Mouse (Mus musculus): ENCODE data around the gene Alox12b. TPM values are rescaled to one million over a fixed set of nuclear protein-coding genes. Genes with fewer than 3 reads are reported as not detected.

The Alox12b gene
- polyA plus RNA-seq, 1 experiment from 2014 or later, result 0.13 TPM

- H3K27me3 ChIP-seq (replicated peaks; ENCODE audit: control insufficient read depth, insufficient read depth, low read length), result no peaks in the 10 kb centered on the region
- H3K9ac ChIP-seq (ENCODE audit: low read depth, low read length), result no peak overlapping the region
- H3K9me3 ChIP-seq (ENCODE audit: control insufficient read depth), result no peaks in the 10 kb centered on the region
- H3K27ac ChIP-seq (ENCODE audit: low read depth, low read length), result no peak overlapping the region
- WGBS, result 80% methylated on average over 3 of the region's 3 CpGs
- H3K4me1 ChIP-seq (replicated peaks; ENCODE audit: control insufficient read depth, insufficient read depth, low read length), result no peaks in the 10 kb centered on the region
- no peak for TF ChIP-seq CTCF (IDR thresholded peaks at IDR 0.05; ENCODE audit: low read depth)
- H3K4me2 ChIP-seq (replicated peaks; ENCODE audit: low read depth), result no peak overlapping the region
- H3K4me3 ChIP-seq (ENCODE audit: low read depth, low read length), result no peak overlapping the region
- no peak for ATAC-seq
- no peaks in the 10 kb centered on the region for H3K36me3 ChIP-seq (ENCODE audit: control insufficient read depth, insufficient read depth)
Measured at GRCm38 (mm10) chr11:69178525-69178924, 21.7 kb downstream of the Alox12b start.

GRCm38 (mm10) chr11:69179512-69179911 lies 22.7 kb downstream of the Alox12b start:
- Histone ChIP-seq H3K27ac (ENCODE audit: low read depth, low read length) (no peak overlapping the region), H3K4me1 (replicated peaks; ENCODE audit: control insufficient read depth, insufficient read depth, low read length) (no peaks in the 10 kb centered on the region), H3K9ac (ENCODE audit: low read depth, low read length) (no peak overlapping the region), H3K4me3 (ENCODE audit: low read depth, low read length) (no peak overlapping the region), H3K4me2 (replicated peaks; ENCODE audit: low read depth) (no peak overlapping the region), H3K27me3 (replicated peaks; ENCODE audit: control insufficient read depth, insufficient read depth, low read length) (no peaks in the 10 kb centered on the region), H3K36me3 (ENCODE audit: control insufficient read depth, insufficient read depth) (no peaks in the 10 kb centered on the region), H3K9me3 (ENCODE audit: control insufficient read depth) (no peaks in the 10 kb centered on the region)
- no peak for TF ChIP-seq CTCF (IDR thresholded peaks at IDR 0.05; ENCODE audit: low read depth)
- no peak for ATAC-seq
- WGBS, result 56% methylated on average over 3 of the region's 3 CpGs

- H3K9me3 ChIP-seq (ENCODE audit: control insufficient read depth), result no peaks in the 10 kb centered on the region
- WGBS, result 77% methylated on average over 4 of the region's 4 CpGs
- H3K27me3 ChIP-seq (replicated peaks; ENCODE audit: control insufficient read depth, insufficient read depth, low read length), result no peaks in the 10 kb centered on the region
- no peak overlapping the region for H3K4me3 ChIP-seq (ENCODE audit: low read depth, low read length)
- ATAC-seq, result no peak
- H3K27ac ChIP-seq (ENCODE audit: low read depth, low read length), result no peak overlapping the region
- H3K4me1 ChIP-seq (replicated peaks; ENCODE audit: control insufficient read depth, insufficient read depth, low read length), result no peaks in the 10 kb centered on the region
- H3K4me2 ChIP-seq (replicated peaks; ENCODE audit: low read depth), result no peak overlapping the region
- TF ChIP-seq CTCF (IDR thresholded peaks at IDR 0.05; ENCODE audit: low read depth), result 0 out of 2 replicates have a peak, but pooled peaks have one; percentile 13
- no peak overlapping the region for H3K9ac ChIP-seq (ENCODE audit: low read depth, low read length)
- H3K36me3 ChIP-seq (ENCODE audit: control insufficient read depth, insufficient read depth), result no peaks in the 10 kb centered on the region
Measured at GRCm38 (mm10) chr11:69180120-69180519, 23.3 kb downstream of the Alox12b start.

- Histone ChIP-seq H3K27me3 (replicated peaks; ENCODE audit: control insufficient read depth, insufficient read depth, low read length) (no peaks in the 10 kb centered on the region), H3K9ac (ENCODE audit: low read depth, low read length) (no peak overlapping the region), H3K4me2 (replicated peaks; ENCODE audit: low read depth) (no peak overlapping the region), H3K9me3 (ENCODE audit: control insufficient read depth) (no peaks in the 10 kb centered on the region), H3K4me1 (replicated peaks; ENCODE audit: control insufficient read depth, insufficient read depth, low read length) (no peaks in the 10 kb centered on the region), H3K4me3 (ENCODE audit: low read depth, low read length) (no peak overlapping the region), H3K36me3 (ENCODE audit: control insufficient read depth, insufficient read depth) (no peaks in the 10 kb centered on the region), H3K27ac (ENCODE audit: low read depth, low read length) (no peak overlapping the region)
- TF ChIP-seq CTCF (IDR thresholded peaks at IDR 0.05; ENCODE audit: low read depth), result no peak
- WGBS, result 84% methylated on average over 5 of the region's 5 CpGs
- no peak for ATAC-seq
Measured at GRCm38 (mm10) chr11:69185031-69185430, 28.2 kb downstream of the Alox12b start.

- Histone ChIP-seq H3K4me3 (ENCODE audit: low read depth, low read length) (no peak overlapping the region), H3K9ac (ENCODE audit: low read depth, low read length) (no peak overlapping the region), H3K4me1 (replicated peaks; ENCODE audit: control insufficient read depth, insufficient read depth, low read length) (no peaks in the 10 kb centered on the region), H3K4me2 (replicated peaks; ENCODE audit: low read depth) (no peak overlapping the region), H3K36me3 (ENCODE audit: control insufficient read depth, insufficient read depth) (no peaks in the 10 kb centered on the region), H3K27me3 (replicated peaks; ENCODE audit: control insufficient read depth, insufficient read depth, low read length) (no peaks in the 10 kb centered on the region), H3K9me3 (ENCODE audit: control insufficient read depth) (no peaks in the 10 kb centered on the region), H3K27ac (ENCODE audit: low read depth, low read length) (no peak overlapping the region)
- ATAC-seq, result no peak
- WGBS, result 76% methylated on average over 6 of the region's 6 CpGs
- no peak for TF ChIP-seq CTCF (IDR thresholded peaks at IDR 0.05; ENCODE audit: low read depth)
Measured at GRCm38 (mm10) chr11:69185936-69186335, 29.1 kb downstream of the Alox12b start.

DNA sequence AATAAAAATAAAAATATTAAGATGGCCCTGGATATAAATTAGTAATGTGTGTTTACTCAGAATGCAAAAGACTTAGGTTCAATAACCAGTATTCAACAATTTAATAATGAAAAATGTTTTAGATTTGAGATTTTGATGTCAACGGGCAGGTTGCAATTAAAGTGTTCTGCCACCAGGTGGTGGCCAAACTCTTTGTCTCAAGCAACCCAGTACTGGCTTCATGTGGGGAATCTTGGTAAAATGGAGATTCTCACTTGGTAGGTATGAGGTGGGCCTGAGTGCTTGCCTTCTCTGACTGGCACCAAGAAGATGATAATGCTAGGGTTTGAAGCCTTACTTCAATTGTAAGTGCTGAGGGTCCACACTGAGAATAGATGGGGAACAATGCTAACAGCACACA lies 36.1 kb downstream of the Alox12b start:
- 0% methylated on average over 1 of the region's 1 CpGs for WGBS
- peak; percentile 85 for TF ChIP-seq CTCF (IDR thresholded peaks at IDR 0.05; ENCODE audit: low read depth)

GRCm38 (mm10) chr11:69196766-69197165 lies 40.0 kb downstream of the Alox12b start:
- Histone ChIP-seq H3K9me3 (ENCODE audit: control insufficient read depth) (no peaks in the 10 kb centered on the region), H3K4me3 (ENCODE audit: low read depth, low read length) (no peak overlapping the region), H3K4me2 (replicated peaks; ENCODE audit: low read depth) (peak overlapping the region; percentile 60), H3K4me1 (replicated peaks; ENCODE audit: control insufficient read depth, insufficient read depth, low read length) (no peaks in the 10 kb centered on the region), H3K27ac (ENCODE audit: low read depth, low read length) (no peak overlapping the region), H3K36me3 (ENCODE audit: control insufficient read depth, insufficient read depth) (no peaks in the 10 kb centered on the region), H3K9ac (ENCODE audit: low read depth, low read length) (no peak overlapping the region), H3K27me3 (replicated peaks; ENCODE audit: control insufficient read depth, insufficient read depth, low read length) (peaks cover 24% of the 10 kb centered on the region)
- WGBS, result 6% methylated on average over 5 of the region's 5 CpGs
- no peak for ATAC-seq
- TF ChIP-seq CTCF (IDR thresholded peaks at IDR 0.05; ENCODE audit: low read depth), result peak; percentile 60

More for the DNA sequence above, 36.1 kb downstream of the Alox12b start:
- Histone ChIP-seq H3K4me1 (replicated peaks; ENCODE audit: control insufficient read depth, insufficient read depth, low read length) (no peaks in the 10 kb centered on the region), H3K4me3 (ENCODE audit: low read depth, low read length) (no peak overlapping the region), H3K27ac (ENCODE audit: low read depth, low read length) (no peak overlapping the region), H3K4me2 (replicated peaks; ENCODE audit: low read depth) (no peak overlapping the region), H3K36me3 (ENCODE audit: control insufficient read depth, insufficient read depth) (no peaks in the 10 kb centered on the region), H3K9me3 (ENCODE audit: control insufficient read depth) (no peaks in the 10 kb centered on the region), H3K9ac (ENCODE audit: low read depth, low read length) (no peak overlapping the region), H3K27me3 (replicated peaks; ENCODE audit: control insufficient read depth, insufficient read depth, low read length) (peaks cover 19% of the 10 kb centered on the region)
- ATAC-seq, result no peak
